Mouse (Mus musculus): Measurements from ENCODE around the gene Stat4. TPM values are rescaled to one million over a fixed set of nuclear protein-coding genes. Genes with fewer than 3 reads are reported as not detected.
A peak's percentile ranks its signal among the peaks of the same experiment; 100 is the strongest.

Stat4 gene
- polyA plus RNA-seq, 1 experiment = 1.8 TPM

DNA sequence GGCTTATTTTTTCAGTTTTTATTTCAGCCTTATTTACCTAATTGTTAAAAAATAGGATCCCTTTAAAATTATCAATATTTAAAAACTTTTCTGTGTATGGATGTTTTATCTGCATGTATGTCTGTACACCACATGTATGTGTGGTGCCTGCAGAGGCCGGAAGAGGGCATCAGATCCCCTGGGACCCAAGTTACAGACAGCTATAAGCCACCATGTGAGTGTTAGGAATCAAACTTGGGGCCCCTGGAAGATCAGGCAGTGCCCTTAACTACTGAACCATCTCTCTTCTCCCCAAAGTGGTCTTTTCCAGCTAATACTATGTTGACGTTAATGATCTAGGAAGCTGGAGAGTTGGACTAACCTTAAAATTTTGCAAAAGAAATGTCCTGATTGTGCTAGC, 160.5 kb downstream of the Stat4 start:
- no peak for TF ChIP-seq CTCF (IDR thresholded peaks at IDR 0.05; ENCODE audit: extremely low read depth, insufficient read depth, low read length)
- TF ChIP-seq POLR2A (IDR thresholded peaks at IDR 0.05; ENCODE audit: extremely low read depth, insufficient read depth, low read length) = no peak
- no peak overlapping the region for H3K4me3 ChIP-seq (ENCODE audit: insufficient read depth, low read length)
- no peak overlapping the region for H3K27ac ChIP-seq (ENCODE audit: insufficient read depth, low read length)
- no peaks in the 10 kb centered on the region for H3K4me1 ChIP-seq (ENCODE audit: control insufficient read depth, insufficient read depth, low read length)

DNA sequence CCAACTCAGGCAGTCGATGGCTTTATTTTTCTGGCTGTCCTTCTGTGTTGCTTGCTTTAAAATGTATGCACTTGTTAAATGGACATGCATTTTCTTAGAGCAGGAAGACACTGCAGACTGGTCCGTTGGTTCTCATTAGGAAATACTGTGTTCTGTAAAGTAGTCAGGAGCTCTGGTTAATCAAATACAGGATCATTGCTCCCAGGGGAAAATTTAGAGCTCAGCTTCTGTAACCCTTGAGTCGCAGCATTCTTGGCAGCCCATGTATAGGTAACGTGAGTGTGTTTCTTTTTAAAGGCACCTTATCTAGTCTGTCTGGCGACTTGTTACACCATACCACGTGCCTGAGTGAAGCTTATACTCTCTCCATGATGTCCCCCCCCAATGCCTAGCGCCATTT, 161.2 kb downstream of the Stat4 start:
- Histone ChIP-seq H3K4me3 (ENCODE audit: insufficient read depth, low read length) (no peak overlapping the region), H3K27ac (ENCODE audit: insufficient read depth, low read length) (no peak overlapping the region), H3K4me1 (ENCODE audit: control insufficient read depth, insufficient read depth, low read length) (no peaks in the 10 kb centered on the region)
- TF ChIP-seq POLR2A (IDR thresholded peaks at IDR 0.05; ENCODE audit: extremely low read depth, insufficient read depth, low read length) (no peak), CTCF (IDR thresholded peaks at IDR 0.05; ENCODE audit: extremely low read depth, insufficient read depth, low read length) (no peak)

DNA sequence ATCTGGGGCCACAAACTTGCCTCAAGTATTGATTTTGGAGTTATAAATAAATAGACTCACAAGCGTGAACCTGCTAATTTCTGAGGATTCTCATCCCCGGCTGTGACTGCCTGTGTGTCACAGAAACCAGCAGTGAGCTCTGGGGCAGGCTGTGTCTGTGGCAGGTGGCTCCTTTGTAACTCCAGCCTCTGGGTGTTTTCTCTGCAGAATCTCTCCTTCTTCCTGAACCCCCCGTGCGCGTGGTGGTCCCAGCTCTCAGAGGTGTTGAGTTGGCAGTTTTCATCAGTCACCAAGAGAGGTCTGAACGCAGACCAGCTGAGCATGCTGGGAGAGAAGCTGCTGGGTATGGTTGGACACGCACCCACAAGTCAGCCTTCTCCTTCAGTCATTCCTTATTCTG, 161.7 kb downstream of the Stat4 start:
- H3K27ac ChIP-seq (ENCODE audit: insufficient read depth, low read length) = no peak overlapping the region
- H3K4me3 ChIP-seq (ENCODE audit: insufficient read depth, low read length) = no peak overlapping the region
- TF ChIP-seq CTCF (IDR thresholded peaks at IDR 0.05; ENCODE audit: extremely low read depth, insufficient read depth, low read length) (no peak), POLR2A (IDR thresholded peaks at IDR 0.05; ENCODE audit: extremely low read depth, insufficient read depth, low read length) (no peak)
- no peaks in the 10 kb centered on the region for H3K4me1 ChIP-seq (ENCODE audit: control insufficient read depth, insufficient read depth, low read length)

DNA sequence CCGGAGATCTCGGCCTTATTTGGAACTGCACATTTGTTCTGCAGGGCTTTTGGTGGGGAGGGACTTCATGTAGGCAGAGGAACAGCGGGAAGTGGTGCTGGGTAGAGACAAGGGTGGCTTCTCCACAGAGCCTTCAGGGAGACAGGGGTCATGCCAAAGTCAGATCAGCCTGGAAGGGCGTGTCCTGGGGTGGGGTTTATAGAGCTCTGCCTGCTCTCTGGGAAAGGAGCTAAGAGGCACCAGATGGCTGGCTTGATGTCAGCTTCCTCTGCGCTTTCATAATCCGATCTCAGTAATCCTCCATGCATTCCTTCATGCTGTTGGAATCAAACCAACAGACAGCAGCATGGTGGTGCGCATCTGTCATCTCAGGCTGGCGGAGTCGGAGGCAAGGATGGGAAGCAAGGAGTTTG, 163.0 kb downstream of the Stat4 start:
- no peaks in the 10 kb centered on the region for H3K4me1 ChIP-seq (ENCODE audit: control insufficient read depth, insufficient read depth, low read length)
- H3K27ac ChIP-seq (ENCODE audit: insufficient read depth, low read length) = no peak overlapping the region
- no peak overlapping the region for H3K4me3 ChIP-seq (ENCODE audit: insufficient read depth, low read length)
- TF ChIP-seq CTCF (IDR thresholded peaks at IDR 0.05; ENCODE audit: extremely low read depth, insufficient read depth, low read length) (no peak), POLR2A (IDR thresholded peaks at IDR 0.05; ENCODE audit: extremely low read depth, insufficient read depth, low read length) (no peak)

DNA sequence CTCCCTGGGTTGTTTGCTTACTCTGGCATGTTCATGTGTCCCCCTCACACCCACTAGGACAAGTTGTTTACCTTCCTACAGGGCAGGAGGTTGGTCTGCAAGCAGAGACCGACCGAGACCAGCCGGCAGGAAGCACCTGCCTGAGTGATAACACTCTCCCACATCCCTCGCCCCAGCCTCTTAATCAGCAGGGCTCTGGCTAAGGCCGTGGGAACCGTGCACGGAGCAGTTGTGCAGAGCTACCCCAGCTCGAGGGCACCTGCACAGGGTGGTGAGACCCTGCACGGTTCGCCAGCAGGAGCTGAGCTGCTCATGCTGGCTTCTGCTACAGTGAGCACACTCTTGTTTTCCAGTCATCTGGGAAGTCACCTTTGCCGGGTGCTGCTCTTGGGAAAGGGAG, 163.7 kb downstream of the Stat4 start:
- Histone ChIP-seq H3K27ac (ENCODE audit: insufficient read depth, low read length) (no peak overlapping the region), H3K4me1 (ENCODE audit: control insufficient read depth, insufficient read depth, low read length) (no peaks in the 10 kb centered on the region), H3K4me3 (ENCODE audit: insufficient read depth, low read length) (no peak overlapping the region)
- no peak for TF ChIP-seq POLR2A (IDR thresholded peaks at IDR 0.05; ENCODE audit: extremely low read depth, insufficient read depth, low read length)
- no peak for TF ChIP-seq CTCF (IDR thresholded peaks at IDR 0.05; ENCODE audit: extremely low read depth, insufficient read depth, low read length)

DNA sequence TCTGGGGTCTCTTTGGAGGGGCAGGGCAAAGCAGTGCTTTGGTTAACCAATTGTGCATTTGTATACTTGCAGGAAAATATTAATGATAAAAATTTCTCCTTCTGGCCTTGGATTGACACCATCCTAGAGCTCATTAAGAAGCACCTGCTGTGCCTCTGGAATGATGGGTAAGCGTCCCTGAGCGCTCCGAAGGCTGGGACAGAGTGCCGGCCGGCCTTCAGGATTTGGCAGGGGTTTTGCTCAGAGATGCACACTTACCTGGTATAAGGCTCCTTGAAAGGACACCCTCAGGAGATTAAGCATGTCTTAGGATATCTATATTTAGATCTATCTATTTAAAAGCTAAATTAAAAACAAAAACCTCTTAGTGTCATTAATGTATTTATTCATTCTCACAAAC, 164.2 kb downstream of the Stat4 start:
- Histone ChIP-seq H3K27ac (ENCODE audit: insufficient read depth, low read length) (no peak overlapping the region), H3K4me3 (ENCODE audit: insufficient read depth, low read length) (no peak overlapping the region), H3K4me1 (ENCODE audit: control insufficient read depth, insufficient read depth, low read length) (no peaks in the 10 kb centered on the region)
- TF ChIP-seq POLR2A (IDR thresholded peaks at IDR 0.05; ENCODE audit: extremely low read depth, insufficient read depth, low read length) (no peak), CTCF (IDR thresholded peaks at IDR 0.05; ENCODE audit: extremely low read depth, insufficient read depth, low read length) (no peak)

DNA sequence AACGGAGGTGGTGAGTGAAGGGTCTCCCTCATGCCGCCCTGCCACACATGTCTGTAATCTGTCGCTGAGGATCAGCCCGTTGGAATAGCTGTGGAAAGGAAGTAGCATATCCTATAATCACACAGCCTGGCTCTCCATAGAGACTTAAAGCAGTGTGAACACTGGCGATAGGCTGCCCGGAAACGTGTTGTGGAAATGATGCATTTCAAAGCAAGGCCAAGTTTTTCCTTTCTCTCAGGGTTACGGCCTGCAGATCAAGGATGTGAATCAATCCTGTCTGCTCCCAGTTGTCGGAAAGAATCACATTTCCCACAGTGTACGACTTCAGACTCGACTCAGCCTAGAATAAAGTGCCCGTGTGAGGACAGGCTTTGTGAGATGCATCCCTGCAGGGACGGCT, 165.4 kb downstream of the Stat4 start:
- H3K4me1 ChIP-seq (ENCODE audit: control insufficient read depth, insufficient read depth, low read length) = no peaks in the 10 kb centered on the region
- no peak overlapping the region for H3K27ac ChIP-seq (ENCODE audit: insufficient read depth, low read length)
- TF ChIP-seq CTCF (IDR thresholded peaks at IDR 0.05; ENCODE audit: extremely low read depth, insufficient read depth, low read length) (no peak), POLR2A (IDR thresholded peaks at IDR 0.05; ENCODE audit: extremely low read depth, insufficient read depth, low read length) (no peak)
- no peak overlapping the region for H3K4me3 ChIP-seq (ENCODE audit: insufficient read depth, low read length)

DNA sequence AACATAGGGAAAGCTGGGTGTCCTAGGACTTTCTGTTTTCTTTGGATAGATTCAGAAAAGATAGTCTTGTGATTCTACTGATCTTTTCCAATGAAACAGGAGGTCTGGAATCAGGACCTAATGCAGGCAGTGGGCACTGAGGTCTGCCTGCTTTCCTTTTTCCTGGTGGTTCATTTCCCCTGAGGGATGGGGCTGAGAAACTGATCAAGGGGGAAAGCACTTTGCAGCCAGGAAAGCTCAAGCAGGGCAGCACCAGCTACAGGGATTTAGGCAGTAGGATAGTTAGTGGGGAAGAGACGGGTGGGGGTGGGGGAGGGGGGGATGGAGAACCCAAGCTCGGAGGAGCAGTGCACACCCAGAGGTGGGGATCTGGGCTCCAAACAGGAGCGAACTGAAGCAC, 166.0 kb downstream of the Stat4 start:
- Histone ChIP-seq H3K4me3 (ENCODE audit: insufficient read depth, low read length) (no peak overlapping the region), H3K4me1 (ENCODE audit: control insufficient read depth, insufficient read depth, low read length) (no peaks in the 10 kb centered on the region), H3K27ac (ENCODE audit: insufficient read depth, low read length) (no peak overlapping the region)
- TF ChIP-seq POLR2A (IDR thresholded peaks at IDR 0.05; ENCODE audit: extremely low read depth, insufficient read depth, low read length) (no peak), CTCF (IDR thresholded peaks at IDR 0.05; ENCODE audit: extremely low read depth, insufficient read depth, low read length) (no peak)

DNA sequence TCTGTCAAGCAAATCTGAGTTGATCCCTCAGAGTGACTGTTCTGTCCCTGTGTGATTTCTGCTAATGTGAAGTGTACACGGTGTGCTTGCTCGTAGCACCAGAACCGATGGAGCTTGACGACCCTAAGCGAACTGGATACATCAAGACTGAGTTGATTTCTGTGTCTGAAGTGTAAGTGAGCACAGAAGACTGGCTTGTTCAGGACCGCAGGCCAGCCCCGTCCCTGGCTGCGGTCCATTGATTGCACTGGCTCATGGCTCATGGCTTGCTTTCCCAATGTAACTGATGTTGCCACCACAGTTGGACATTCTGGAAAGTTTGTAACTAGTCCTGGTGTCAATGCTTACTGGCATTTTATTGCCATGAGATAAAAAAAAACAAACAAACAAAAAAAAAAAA, 167.9 kb downstream of the Stat4 start:
- no peak for TF ChIP-seq CTCF (IDR thresholded peaks at IDR 0.05; ENCODE audit: extremely low read depth, insufficient read depth, low read length)
- TF ChIP-seq POLR2A (IDR thresholded peaks at IDR 0.05; ENCODE audit: extremely low read depth, insufficient read depth, low read length) = no peak
- H3K27ac ChIP-seq (ENCODE audit: insufficient read depth, low read length) = no peak overlapping the region
- no peak overlapping the region for H3K4me3 ChIP-seq (ENCODE audit: insufficient read depth, low read length)
- peaks cover 3% of the 10 kb centered on the region for H3K4me1 ChIP-seq (ENCODE audit: control insufficient read depth, insufficient read depth, low read length)

DNA sequence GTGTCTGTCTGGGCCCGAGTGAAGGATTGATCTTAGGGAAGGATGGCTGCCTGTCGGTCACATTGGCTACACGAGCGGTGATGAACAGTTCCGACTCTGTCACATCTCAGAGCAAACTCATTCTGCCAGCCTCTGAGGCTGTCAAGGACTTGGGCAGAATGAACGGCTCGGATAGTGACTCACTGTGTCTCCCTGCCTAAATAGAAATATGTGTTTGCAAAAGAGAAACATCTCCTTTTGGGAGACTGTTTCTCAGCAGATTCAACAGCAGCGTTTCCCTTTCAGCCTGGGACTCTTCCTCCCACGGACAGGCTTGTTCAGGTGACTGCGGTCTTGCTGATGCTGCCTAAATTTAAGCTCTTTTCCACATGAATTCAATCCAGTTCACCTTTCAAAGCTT, 169.4 kb downstream of the Stat4 start:
- H3K4me3 ChIP-seq (ENCODE audit: insufficient read depth, low read length) = no peak overlapping the region
- TF ChIP-seq CTCF (IDR thresholded peaks at IDR 0.05; ENCODE audit: extremely low read depth, insufficient read depth, low read length) (no peak), POLR2A (IDR thresholded peaks at IDR 0.05; ENCODE audit: extremely low read depth, insufficient read depth, low read length) (no peak)
- peaks cover 3% of the 10 kb centered on the region for H3K4me1 ChIP-seq (ENCODE audit: control insufficient read depth, insufficient read depth, low read length)
- H3K27ac ChIP-seq (ENCODE audit: insufficient read depth, low read length) = 0 out of 2 replicates have a peak overlapping the region, but pooled peaks have one; percentile 7

Other genes starting within 250 kb of the Stat4 start
- gene Myo1b, start 71.1 kb upstream of the Stat4 start, polyA plus RNA-seq (2012; rRNA removed) = 29.3 and 31.5 TPM in 2 replicates
- gene Stat1, start 132.3 kb downstream of the Stat4 start, polyA plus RNA-seq (2012; rRNA removed) = 16.0 and 18.1 TPM in 2 replicates
- 239 and 271 TPM in 2 replicates for gene Gls, start 246.1 kb downstream of the Stat4 start, polyA plus RNA-seq (2012; rRNA removed)